Mouse (Mus musculus): Measurements from ENCODE around the gene Olfr239. TPM values are rescaled to one million over a fixed set of nuclear protein-coding genes. Genes with fewer than 3 reads are reported as not detected.
"Not testable (repeated sequence)": the region's sequence is repeated elsewhere in the genome, so short reads cannot be mapped to it uniquely, and the experiment has no call there.

The Olfr239 gene
- total RNA-seq (2021) = not detected
- long read RNA-seq, experiment 1 = 0 reads
- long read RNA-seq, experiment 2 = 0 reads

DNA sequence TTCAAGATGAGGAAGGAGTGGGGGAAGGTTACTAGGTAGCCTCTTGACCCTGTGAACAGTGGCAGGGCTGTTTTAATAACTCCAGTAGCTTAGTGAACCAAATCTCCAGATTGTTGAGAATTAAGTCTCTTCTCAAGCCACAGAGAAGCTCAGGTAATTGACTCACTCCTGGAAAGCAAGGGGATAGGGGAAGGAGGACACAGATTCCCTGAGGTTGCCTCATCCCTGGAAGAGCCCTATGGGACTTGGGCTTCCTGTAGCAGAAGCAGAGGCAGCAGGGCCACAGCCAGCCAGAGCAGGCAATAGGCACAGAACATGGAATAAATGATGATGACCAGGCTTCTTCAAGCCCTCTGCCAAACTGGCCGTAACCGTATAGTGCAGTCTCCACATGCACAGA lies at the start of gene Olfr239:
Gene Olfr239 (plus strand): TSS at position 301 of the 400 bp plus-strand sequence.
- DNase-seq (ENCODE audit: low spot score in 2 of 2) = not testable (repeated sequence)

DNA sequence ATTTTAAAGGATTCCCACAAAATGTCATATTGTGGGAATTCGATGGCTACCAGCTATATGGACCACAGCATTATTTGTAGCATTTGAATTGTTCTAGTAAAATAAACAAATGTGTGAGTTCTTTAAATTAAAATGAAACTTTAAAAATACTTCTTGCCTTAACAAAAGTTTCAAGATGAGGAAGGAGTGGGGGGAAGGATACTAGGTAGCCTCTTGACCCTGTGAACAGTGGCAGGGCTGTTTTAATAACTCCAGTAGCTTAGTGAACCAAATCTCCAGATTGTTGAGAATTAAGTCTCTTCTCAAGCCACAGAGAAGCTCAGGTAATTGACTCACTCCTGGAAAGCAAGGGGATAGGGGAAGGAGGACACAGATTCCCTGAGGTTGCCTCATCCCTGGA lies 23.0 kb upstream of the Olfr239 start, which contains the start of gene Olfr55:
Gene Olfr55 (plus strand): TSS at position 301 of the 400 bp plus-strand sequence.
- DNase-seq (ENCODE audit: low spot score in 2 of 2) = not testable (repeated sequence)

DNA sequence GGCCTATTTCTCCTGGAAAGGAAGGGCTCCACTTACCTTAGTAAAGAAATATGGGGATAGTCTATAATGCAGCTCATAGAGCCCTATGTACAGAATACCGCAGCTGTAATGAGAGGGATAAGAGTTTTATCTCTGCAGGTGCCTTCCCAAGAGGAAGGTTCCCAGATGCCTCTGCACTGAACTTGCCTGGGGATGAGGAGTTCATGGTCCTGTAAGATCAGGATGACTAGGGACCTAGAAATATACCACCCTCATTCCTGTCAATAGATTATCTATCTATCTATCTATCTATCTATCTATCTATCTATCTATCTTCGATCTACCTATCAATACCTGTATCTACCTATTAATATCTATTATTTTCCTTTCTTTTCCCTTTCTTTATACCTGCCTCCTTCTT lies 30.5 kb downstream of the Olfr239 start, which contains the start of gene Olfr1564:
Gene Olfr1564 (minus strand): TSS at position 101 of the 400 bp plus-strand sequence.
- no peak for DNase-seq (ENCODE audit: low spot score in 2 of 2)

DNA sequence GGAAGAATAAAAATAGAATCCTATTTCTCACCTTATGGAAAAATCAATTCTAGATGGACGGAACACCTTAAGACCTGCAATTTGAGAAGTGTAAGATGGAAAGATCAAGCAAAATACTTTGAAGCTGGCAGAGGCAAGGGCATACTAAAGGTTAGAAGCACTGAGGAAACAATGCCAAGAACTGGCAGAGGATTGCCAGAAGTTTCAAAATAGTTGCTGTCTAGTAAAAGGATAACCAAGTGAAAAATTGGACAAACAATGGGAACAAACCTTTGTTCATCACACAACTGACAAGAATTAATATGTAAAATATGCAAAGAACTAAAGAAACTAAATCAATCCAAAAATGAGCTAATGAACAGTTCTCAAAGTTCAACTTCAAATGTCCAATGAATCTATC lies 45.5 kb downstream of the Olfr239 start:
- not testable (repeated sequence) for DNase-seq (ENCODE audit: low spot score in 2 of 2)

Other genes starting within 250 kb of the Olfr239 start
- gene Cyp4f13, start 243.9 kb upstream of the Olfr239 start, total RNA-seq (2021) = 10 to 100 TPM; 18.9 to 21.6 TPM
- gene Zfp472, start 225.5 kb upstream of the Olfr239 start, total RNA-seq (2021) = 1 to 10 TPM; 4.2 to 5.0 TPM
- 10 to 100 TPM; 15.2 to 17.0 TPM for gene Zfp952, start 198.2 kb upstream of the Olfr239 start, total RNA-seq (2021)
- 10 to 100 TPM; 17.0 to 21.5 TPM for gene Zfp763, start 157.9 kb upstream of the Olfr239 start, total RNA-seq (2021)
- not detected for gene 4921501E09Rik, start 123.2 kb upstream of the Olfr239 start, total RNA-seq (2021)
- gene Zfp563, start 102.0 kb upstream of the Olfr239 start, total RNA-seq (2021) = 10 to 100 TPM; 16.5 to 21.2 TPM
- 1 to 10 TPM; 2.6 to 4.4 TPM for gene Morc2b, start 51.6 kb upstream of the Olfr239 start, total RNA-seq (2021)
- not detected for gene Olfr55, start 22.9 kb upstream of the Olfr239 start, total RNA-seq (2021)
- under 1 TPM; 0.60 to 0.66 TPM for gene Olfr1564, start 30.4 kb downstream of the Olfr239 start, total RNA-seq (2021)
- gene Zfp955a, start 63.8 kb downstream of the Olfr239 start, total RNA-seq (2021) = 10 to 100 TPM; 12.3 to 12.5 TPM
- gene Olfr63, start 73.4 kb downstream of the Olfr239 start, total RNA-seq (2021) = not detected
- 10 to 100 TPM; 30.9 to 33.3 TPM for gene Zfp955b, start 98.2 kb downstream of the Olfr239 start, total RNA-seq (2021)
- gene Zfp81, start 167.6 kb downstream of the Olfr239 start, total RNA-seq (2021) = 10 to 100 TPM; 18.4 to 20.9 TPM
- 10 to 100 TPM; 14.1 to 19.2 TPM for gene Zfp101, start 203.3 kb downstream of the Olfr239 start, total RNA-seq (2021)
- gene Actl9, start 241.6 kb downstream of the Olfr239 start, total RNA-seq (2021) = not detected

Data from left cerebral cortex, adult 18-20 months (tissue).